Mouse (Mus musculus): Measurements from ENCODE around the gene Mcpt8.

DNA sequence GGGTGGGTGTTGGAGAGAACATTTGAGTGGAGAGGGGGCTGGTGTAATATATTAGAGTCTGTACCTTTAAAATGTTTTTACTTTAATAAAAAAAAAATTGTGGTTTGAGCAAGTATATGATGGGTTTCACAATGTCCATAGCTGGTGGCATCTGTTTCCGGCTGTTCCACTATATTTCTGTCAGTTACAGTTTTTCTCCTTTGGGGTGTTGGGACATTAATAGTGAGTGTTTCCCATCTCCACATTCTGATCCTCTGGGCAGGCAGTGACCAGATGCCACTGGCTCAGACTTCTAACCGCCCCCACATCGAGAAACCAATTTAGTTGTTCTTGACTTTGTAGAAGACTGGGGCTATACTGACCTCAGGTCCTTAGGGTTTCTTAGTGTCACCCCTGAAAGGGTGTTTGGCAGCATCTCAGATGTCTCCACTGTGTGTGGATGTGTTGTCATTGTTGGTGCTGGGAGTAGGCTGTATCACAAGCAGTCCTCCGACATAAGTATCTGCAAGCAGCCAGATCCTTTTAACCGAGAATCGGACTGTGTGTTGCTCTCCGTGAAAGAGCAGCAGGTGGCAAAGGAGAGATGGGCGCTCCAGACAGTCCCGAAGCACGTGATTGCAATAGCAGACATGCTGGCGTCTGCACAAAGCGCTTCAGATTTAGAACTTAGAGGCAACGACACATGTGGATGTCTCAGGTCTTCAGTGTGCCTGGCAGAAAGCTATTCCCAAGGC, 20.5 kb upstream of the Mcpt8 start:
- TF ChIP-seq GATA1 (IDR thresholded peaks at IDR 0.05; ENCODE audit: borderline replicate concordance, low read length) = no peak
- TF ChIP-seq FLI1 (IDR thresholded peaks at IDR 0.05; ENCODE audit: low read length) = no peak
